Mouse (Mus musculus) small intestine, adult 2 months (tissue): ENCODE data around the gene Btbd18.

Experiments used
- CTCF ChIP-seq: fragments of 200-500 bp; IDR thresholded peaks from 2 replicates; pipeline ENCODE4 v1.5.1; 2012; ENCODE audit warnings: low read depth, mild to moderate bottlenecking, control low read depth, inconsistent platforms, low read length, moderate library complexity, mixed read lengths; ENCODE audit not compliant: insufficient replicate concordance, insufficient read length; ENCODE audit errors: extremely low read depth
- POLR2A ChIP-seq: fragments of 200-500 bp; IDR thresholded peaks from 2 replicates; pipeline ENCODE4 v1.6.1; 2012; ENCODE audit warnings: low read depth, mild to moderate bottlenecking, control low read depth, inconsistent platforms, low read length, moderate library complexity

DNA sequence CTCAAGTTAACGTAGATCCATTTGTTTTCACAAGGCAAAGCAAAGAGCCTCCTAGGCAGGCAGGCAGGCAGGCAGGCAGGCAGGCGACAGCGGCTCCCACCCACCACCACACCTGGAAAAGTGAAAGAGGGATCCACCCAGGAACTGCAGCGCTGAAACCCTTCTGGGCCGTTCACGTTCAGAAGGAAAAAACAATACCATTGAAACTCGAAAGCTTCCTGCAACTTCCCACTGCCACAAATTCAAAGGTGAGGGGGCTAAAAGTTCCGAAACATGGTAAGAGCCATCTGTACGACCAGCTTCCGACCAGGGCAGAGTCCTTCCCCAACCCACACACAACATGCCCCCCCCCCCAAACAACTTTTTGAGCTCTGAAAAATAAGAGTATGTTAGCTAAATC lies 9.2 kb upstream of the Btbd18 start:
- TF ChIP-seq POLR2A (no peak), CTCF (no peak)
